Comparison of ENCODE assay signal across 8 mouse cellular contexts in genomic region chrX:23694588-23694987, GRCm38 (mm10). TPM values are rescaled to one million over a fixed set of nuclear protein-coding genes. Genes with fewer than 3 reads are reported as not detected.
A peak's percentile ranks its signal among the peaks of the same experiment; 100 is the strongest.
DNase-seq lines count a peak whose midpoint lies in the region; ATAC-seq and TF ChIP-seq lines count a peak whose summit lies in the region.
"Had no signal": no experiment of that assay in that cellular context is flagged by ENCODE, and none has a peak within 500 bp of the region (broad histone marks: within the 10 kb centered on the region; RNA-seq: fewer than 3 reads in every experiment).

No protein-coding gene starts in this region.

- 79% methylated on average over 3 of the region's 3 CpGs for WGBS in hindbrain, embryonic 15.5 days
- 74% methylated on average over 3 of the region's 3 CpGs for WGBS in midbrain, embryonic 15.5 days

- no peaks in the 10 kb centered on the region for H3K9me3 ChIP-seq in hindbrain, embryonic 15.5 days
- no peaks in the 10 kb centered on the region for H3K9me3 ChIP-seq in midbrain, embryonic 15.5 days

- no peak for ATAC-seq in hindbrain, embryonic 15.5 days (ENCODE audit: low FRiP score, low read depth)
- ATAC-seq in midbrain, embryonic 15.5 days (replicated peaks), result no peak
- no peak for ATAC-seq in activated CD4-positive, CD25-positive, alpha-beta regulatory T cell, adult 4 months

- intact Hi-C loops in left cerebral cortex, adult 2 months (cut with DNase I), result no loop called here

- no peak overlapping the region for H3K27ac ChIP-seq in left cerebral cortex, adult 2 months
- no peak overlapping the region for H3K27ac ChIP-seq in cortical plate, adult 2 months (ENCODE audit: insufficient read depth, low read length)
- H3K27ac ChIP-seq in hindbrain, embryonic 15.5 days (replicated peaks), result no peak overlapping the region
- H3K27ac ChIP-seq in midbrain, embryonic 15.5 days, result no peak overlapping the region

- peak overlapping the region; percentile 63 for H3K4me3 ChIP-seq in left cerebral cortex, adult 2 months
- peak overlapping the region; percentile 84; the same call in 1 of the 2 replicates for H3K4me3 ChIP-seq in cortical plate, adult 2 months (ENCODE audit: insufficient read depth, low read length)
- peak overlapping the region; percentile 69; the same call in 1 of the 2 replicates for H3K4me3 ChIP-seq in hindbrain, embryonic 15.5 days
- H3K4me3 ChIP-seq in midbrain, embryonic 15.5 days, result no peak overlapping the region

- no peak overlapping the region for H3K9ac ChIP-seq in hindbrain, embryonic 15.5 days
- no peak overlapping the region for H3K9ac ChIP-seq in midbrain, embryonic 15.5 days

- peak overlapping the region; percentile 57 for H3K4me2 ChIP-seq in hindbrain, embryonic 15.5 days
- H3K4me2 ChIP-seq in midbrain, embryonic 15.5 days, result peak overlapping the region; percentile 52

- TF ChIP-seq POLR2A in cortical plate, adult 2 months (IDR thresholded peaks at IDR 0.05; ENCODE audit: extremely low read depth, insufficient read depth, low read length), result no peak

- no peaks in the 10 kb centered on the region for H3K36me3 ChIP-seq in hindbrain, embryonic 15.5 days
- no peaks in the 10 kb centered on the region for H3K36me3 ChIP-seq in midbrain, embryonic 15.5 days (replicated peaks)

- H3K27me3 ChIP-seq in hindbrain, embryonic 15.5 days, result no peaks in the 10 kb centered on the region
- no peaks in the 10 kb centered on the region for H3K27me3 ChIP-seq in midbrain, embryonic 15.5 days (replicated peaks)

- no peaks in the 10 kb centered on the region for H3K4me1 ChIP-seq in cortical plate, adult 2 months (ENCODE audit: control insufficient read depth, insufficient read depth, low read length)
- 0 out of 2 replicates have a peak, but pooled peaks cover 7% of the 10 kb centered on the region for H3K4me1 ChIP-seq in hindbrain, embryonic 15.5 days (replicated peaks)
- no peaks in the 10 kb centered on the region for H3K4me1 ChIP-seq in midbrain, embryonic 15.5 days

- no peak for TF ChIP-seq CTCF in left cerebral cortex, adult 2 months (IDR thresholded peaks at IDR 0.05)
- TF ChIP-seq CTCF in cortical plate, adult 2 months (IDR thresholded peaks at IDR 0.05; ENCODE audit: extremely low read depth, insufficient read depth, low read length), result no peak

- DNase-seq in left cerebral cortex, adult 2 months (ENCODE audit: extremely low spot score in 1 of 2, low spot score in 2 of 2), result no peak
- no peak for DNase-seq in left cerebral cortex, adult 11 months (ENCODE audit: low spot score)
- DNase-seq in cerebellum, adult 9-11 months, result no peak
- DNase-seq: right cerebral cortex, postnatal 4 days had no signal

RNA-seq across cellular contexts. Expression of gene Wdr44, which starts 1.7 kb away (rescaled TPM):
- 10 to 100 TPM; 22.1 to 22.5 TPM for total RNA-seq in left cerebral cortex, adult 2 months (2021)
- polyA plus RNA-seq in cortical plate, adult 2 months (2012; rRNA removed), result 7.4 and 7.7 TPM in 2 replicates
- polyA plus RNA-seq in hindbrain, embryonic 15.5 days (2015; fragmentation: Nextera tagmentation; extraction: Ambion mirVana), result 16.3 and 18.5 TPM in 2 replicates
- 18.7 and 19.9 TPM in 2 replicates for polyA plus RNA-seq in midbrain, embryonic 15.5 days (2015; fragmentation: Nextera tagmentation; extraction: Ambion mirVana)
- 10 to 100 TPM; 30.2 to 34.1 TPM for polyA plus RNA-seq in activated CD4-positive, CD25-positive, alpha-beta regulatory T cell, adult 4 months (2017; shearing (Covaris generic))
